Mouse (Mus musculus): ENCODE results near the gene Slc23a4. TPM values are rescaled to one million over a fixed set of nuclear protein-coding genes. Genes with fewer than 3 reads are reported as not detected.

The Slc23a4 gene
- polyA plus RNA-seq, 1 experiment, result not detected

GRCm38 (mm10) chr6:34946486-34947079, 41.6 kb downstream of the Slc23a4 start:
- Histone ChIP-seq H3K27me3 (ENCODE audit: control insufficient read depth) (peaks cover 6% of the 10 kb centered on the region; the same call in 1 of the 2 replicates), H3K36me3 (ENCODE audit: control insufficient read depth) (no peaks in the 10 kb centered on the region), H3K4me3 (replicated peaks) (no peak overlapping the region), H3K4me1 (ENCODE audit: control insufficient read depth) (peaks cover 2% of the 10 kb centered on the region), H3K9me3 (ENCODE audit: control insufficient read depth, low read length) (no peaks in the 10 kb centered on the region)
- no peak for TF ChIP-seq TAL1 (IDR thresholded peaks at IDR 0.05; ENCODE audit: low read length)
- TF ChIP-seq GATA1 (IDR thresholded peaks at IDR 0.05; ENCODE audit: low read length), result no peak

GRCm38 (mm10) chr6:34943499-34943898, 44.7 kb downstream of the Slc23a4 start:
- Histone ChIP-seq H3K4me1 (ENCODE audit: control insufficient read depth) (peaks cover under 1% of the 10 kb centered on the region), H3K4me3 (replicated peaks) (no peak overlapping the region), H3K36me3 (ENCODE audit: control insufficient read depth) (no peaks in the 10 kb centered on the region), H3K9me3 (ENCODE audit: control insufficient read depth, low read length) (no peaks in the 10 kb centered on the region), H3K27me3 (ENCODE audit: control insufficient read depth) (peaks cover 2% of the 10 kb centered on the region; the same call in 1 of the 2 replicates)
- TF ChIP-seq TAL1 (IDR thresholded peaks at IDR 0.05; ENCODE audit: low read length), result no peak
- no peak for TF ChIP-seq GATA1 (IDR thresholded peaks at IDR 0.05; ENCODE audit: low read length)

GRCm38 (mm10) chr6:34942446-34942845, 45.8 kb downstream of the Slc23a4 start:
- H3K4me1 ChIP-seq (ENCODE audit: control insufficient read depth), result no peaks in the 10 kb centered on the region
- no peak for TF ChIP-seq GATA1 (IDR thresholded peaks at IDR 0.05; ENCODE audit: low read length)
- TF ChIP-seq TAL1 (IDR thresholded peaks at IDR 0.05; ENCODE audit: low read length), result no peak
- H3K36me3 ChIP-seq (ENCODE audit: control insufficient read depth), result no peaks in the 10 kb centered on the region
- no peak overlapping the region for H3K4me3 ChIP-seq (replicated peaks)
- H3K27me3 ChIP-seq (ENCODE audit: control insufficient read depth), result no peaks in the 10 kb centered on the region
- no peaks in the 10 kb centered on the region for H3K9me3 ChIP-seq (ENCODE audit: control insufficient read depth, low read length)

- no peak for TF ChIP-seq GATA1 (IDR thresholded peaks at IDR 0.05; ENCODE audit: low read length)
- TF ChIP-seq TAL1 (IDR thresholded peaks at IDR 0.05; ENCODE audit: low read length), result no peak
- Histone ChIP-seq H3K9me3 (ENCODE audit: control insufficient read depth, low read length) (no peaks in the 10 kb centered on the region), H3K27me3 (ENCODE audit: control insufficient read depth) (no peaks in the 10 kb centered on the region), H3K4me3 (replicated peaks) (no peak overlapping the region), H3K36me3 (ENCODE audit: control insufficient read depth) (no peaks in the 10 kb centered on the region), H3K4me1 (ENCODE audit: control insufficient read depth) (no peaks in the 10 kb centered on the region)
These were observed 46.7 kb downstream of the Slc23a4 start for GRCm38 (mm10) chr6:34941496-34941895.

GRCm38 (mm10) chr6:34939451-34939850, 48.8 kb downstream of the Slc23a4 start:
- Histone ChIP-seq H3K27me3 (ENCODE audit: control insufficient read depth) (no peaks in the 10 kb centered on the region), H3K36me3 (ENCODE audit: control insufficient read depth) (no peaks in the 10 kb centered on the region), H3K4me3 (replicated peaks) (no peak overlapping the region), H3K4me1 (ENCODE audit: control insufficient read depth) (no peaks in the 10 kb centered on the region), H3K9me3 (ENCODE audit: control insufficient read depth, low read length) (no peaks in the 10 kb centered on the region)
- no peak for TF ChIP-seq TAL1 (IDR thresholded peaks at IDR 0.05; ENCODE audit: low read length)
- no peak for TF ChIP-seq GATA1 (IDR thresholded peaks at IDR 0.05; ENCODE audit: low read length)

- H3K4me1 ChIP-seq (ENCODE audit: control insufficient read depth), result no peaks in the 10 kb centered on the region
- no peaks in the 10 kb centered on the region for H3K36me3 ChIP-seq (ENCODE audit: control insufficient read depth)
- no peaks in the 10 kb centered on the region for H3K27me3 ChIP-seq (ENCODE audit: control insufficient read depth)
- no peak overlapping the region for H3K4me3 ChIP-seq (replicated peaks)
- no peak for TF ChIP-seq GATA1 (IDR thresholded peaks at IDR 0.05; ENCODE audit: low read length)
- no peak for TF ChIP-seq TAL1 (IDR thresholded peaks at IDR 0.05; ENCODE audit: low read length)
- no peaks in the 10 kb centered on the region for H3K9me3 ChIP-seq (ENCODE audit: control insufficient read depth, low read length)
These were observed 49.3 kb downstream of the Slc23a4 start for GRCm38 (mm10) chr6:34938929-34939325.

- Histone ChIP-seq H3K9me3 (ENCODE audit: control insufficient read depth, low read length) (no peaks in the 10 kb centered on the region), H3K4me1 (ENCODE audit: control insufficient read depth) (no peaks in the 10 kb centered on the region), H3K27me3 (ENCODE audit: control insufficient read depth) (no peaks in the 10 kb centered on the region), H3K36me3 (ENCODE audit: control insufficient read depth) (no peaks in the 10 kb centered on the region), H3K4me3 (replicated peaks) (no peak overlapping the region)
- TF ChIP-seq GATA1 (IDR thresholded peaks at IDR 0.05; ENCODE audit: low read length) (no peak), TAL1 (IDR thresholded peaks at IDR 0.05; ENCODE audit: low read length) (no peak)
These were observed 49.8 kb downstream of the Slc23a4 start for GRCm38 (mm10) chr6:34938280-34938928.

- no peak overlapping the region for H3K4me3 ChIP-seq (replicated peaks)
- TF ChIP-seq TAL1 (IDR thresholded peaks at IDR 0.05; ENCODE audit: low read length) (no peak), GATA1 (IDR thresholded peaks at IDR 0.05; ENCODE audit: low read length) (no peak)
- H3K9me3 ChIP-seq (ENCODE audit: control insufficient read depth, low read length), result no peaks in the 10 kb centered on the region
- H3K27me3 ChIP-seq (ENCODE audit: control insufficient read depth), result no peaks in the 10 kb centered on the region
- no peaks in the 10 kb centered on the region for H3K4me1 ChIP-seq (ENCODE audit: control insufficient read depth)
- H3K36me3 ChIP-seq (ENCODE audit: control insufficient read depth), result no peaks in the 10 kb centered on the region
These were observed 51.5 kb downstream of the Slc23a4 start for GRCm38 (mm10) chr6:34936743-34937142.

- TF ChIP-seq GATA1 (IDR thresholded peaks at IDR 0.05; ENCODE audit: low read length), result no peak
- TF ChIP-seq TAL1 (IDR thresholded peaks at IDR 0.05; ENCODE audit: low read length), result no peak
- Histone ChIP-seq H3K36me3 (ENCODE audit: control insufficient read depth) (no peaks in the 10 kb centered on the region), H3K9me3 (ENCODE audit: control insufficient read depth, low read length) (no peaks in the 10 kb centered on the region), H3K4me3 (replicated peaks) (no peak overlapping the region), H3K27me3 (ENCODE audit: control insufficient read depth) (no peaks in the 10 kb centered on the region), H3K4me1 (ENCODE audit: control insufficient read depth) (no peaks in the 10 kb centered on the region)
These were observed 55.6 kb downstream of the Slc23a4 start for GRCm38 (mm10) chr6:34932633-34933032.
